Mouse (Mus musculus): ENCODE measurements around the gene Aloxe3. TPM values are rescaled to one million over a fixed set of nuclear protein-coding genes. Genes with fewer than 3 reads are reported as not detected.
A peak's percentile ranks its signal among the peaks of the same experiment; 100 is the strongest.

Aloxe3 gene
- total RNA-seq, 2 experiments from 2014 or later = 0.51 TPM; not detected in 1

GRCm38 (mm10) chr11:69105796-69106195 lies 19.9 kb upstream of the Aloxe3 start:
- no peak for ATAC-seq (replicated peaks; ENCODE audit: low FRiP score, poor library complexity, severe bottlenecking)

GRCm38 (mm10) chr11:69106299-69106698 lies 19.4 kb upstream of the Aloxe3 start:
- no peak for ATAC-seq (replicated peaks; ENCODE audit: low FRiP score, poor library complexity, severe bottlenecking)

GRCm38 (mm10) chr11:69106842-69107241 lies 18.9 kb upstream of the Aloxe3 start:
- ATAC-seq (replicated peaks; ENCODE audit: low FRiP score, poor library complexity, severe bottlenecking) = no peak

GRCm38 (mm10) chr11:69107676-69108075 lies 18.0 kb upstream of the Aloxe3 start:
- no peak for ATAC-seq (replicated peaks; ENCODE audit: low FRiP score, poor library complexity, severe bottlenecking)

GRCm38 (mm10) chr11:69108223-69108622 lies 17.5 kb upstream of the Aloxe3 start:
- no peak for ATAC-seq (replicated peaks; ENCODE audit: low FRiP score, poor library complexity, severe bottlenecking)

DNA sequence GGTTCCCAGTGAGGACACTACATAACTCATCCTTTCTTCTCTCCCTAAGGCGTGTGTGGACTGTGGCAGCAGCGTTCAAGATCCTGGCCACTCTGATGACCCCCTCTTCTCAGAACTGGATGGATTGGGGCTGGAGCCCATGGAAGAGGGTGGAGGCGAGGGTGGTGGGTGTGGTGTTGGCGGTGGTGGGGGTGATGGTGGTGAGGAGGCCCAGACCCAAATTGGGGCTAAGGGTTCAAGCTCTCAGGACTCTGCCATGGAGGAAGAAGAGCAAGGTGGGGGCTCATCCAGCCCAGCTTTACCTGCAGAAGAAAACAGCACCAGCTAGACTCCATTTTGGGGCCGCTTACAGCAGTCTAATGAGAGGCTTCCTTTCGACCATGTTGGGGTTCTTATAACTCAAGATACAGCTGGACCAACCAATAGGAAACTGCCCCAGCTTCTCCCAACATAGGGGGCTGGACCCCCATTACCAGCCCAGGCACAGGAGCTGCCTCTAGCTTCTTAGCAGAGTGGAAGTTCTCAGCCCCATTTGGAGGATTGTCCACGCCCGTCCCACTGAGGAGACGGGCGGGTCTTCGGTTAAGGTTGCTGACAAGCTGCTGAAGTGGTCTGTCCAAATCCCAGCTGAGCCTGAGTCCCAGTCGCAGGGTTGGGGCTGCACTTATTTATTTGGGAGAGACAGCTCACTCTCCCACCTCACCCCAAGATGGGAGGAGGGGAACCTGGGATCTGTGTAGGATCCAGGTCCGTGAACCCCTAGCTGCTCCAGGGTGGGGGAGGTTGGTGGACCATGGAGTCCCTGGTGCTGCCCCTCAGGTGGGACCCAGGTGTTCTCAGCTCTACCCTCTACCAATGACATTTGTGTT lies 16.4 kb upstream of the Aloxe3 start:
- no peak for ATAC-seq (replicated peaks; ENCODE audit: low FRiP score, poor library complexity, severe bottlenecking)

DNA sequence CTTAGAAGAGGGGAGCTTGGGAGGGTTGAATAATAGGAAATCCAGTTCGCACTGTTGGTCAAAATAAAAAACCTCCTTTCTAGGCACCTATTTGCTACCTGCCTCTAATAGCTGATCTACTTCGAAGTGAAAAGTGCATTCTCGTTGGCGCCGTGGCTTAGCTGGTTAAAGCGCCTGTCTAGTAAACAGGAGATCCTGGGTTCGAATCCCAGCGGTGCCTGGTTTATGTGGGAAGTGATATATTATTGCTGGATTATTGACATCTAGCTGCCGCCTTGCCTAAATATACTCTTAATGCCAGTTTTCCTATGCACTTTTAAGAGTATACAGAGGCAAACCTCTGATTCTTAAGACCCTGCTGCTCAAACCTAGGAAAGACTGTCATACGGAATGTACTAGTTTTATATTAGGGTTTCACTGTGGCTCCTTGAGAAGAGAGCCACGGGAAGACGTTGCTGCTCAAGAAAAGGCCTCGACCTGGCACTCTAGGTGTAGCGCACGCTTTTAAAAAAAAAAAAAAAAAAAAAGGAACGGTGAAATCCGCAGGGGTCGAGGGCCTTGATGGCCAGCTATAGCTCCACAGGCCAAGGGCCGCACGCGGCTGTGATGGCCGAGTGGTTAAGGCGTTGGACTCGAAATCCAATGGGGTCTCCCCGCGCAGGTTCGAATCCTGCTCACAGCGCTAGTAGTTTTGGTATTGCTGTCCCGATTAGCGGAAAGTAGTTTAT lies 15.2 kb upstream of the Aloxe3 start:
- ATAC-seq (replicated peaks; ENCODE audit: low FRiP score, poor library complexity, severe bottlenecking) = peak; percentile 70

DNA sequence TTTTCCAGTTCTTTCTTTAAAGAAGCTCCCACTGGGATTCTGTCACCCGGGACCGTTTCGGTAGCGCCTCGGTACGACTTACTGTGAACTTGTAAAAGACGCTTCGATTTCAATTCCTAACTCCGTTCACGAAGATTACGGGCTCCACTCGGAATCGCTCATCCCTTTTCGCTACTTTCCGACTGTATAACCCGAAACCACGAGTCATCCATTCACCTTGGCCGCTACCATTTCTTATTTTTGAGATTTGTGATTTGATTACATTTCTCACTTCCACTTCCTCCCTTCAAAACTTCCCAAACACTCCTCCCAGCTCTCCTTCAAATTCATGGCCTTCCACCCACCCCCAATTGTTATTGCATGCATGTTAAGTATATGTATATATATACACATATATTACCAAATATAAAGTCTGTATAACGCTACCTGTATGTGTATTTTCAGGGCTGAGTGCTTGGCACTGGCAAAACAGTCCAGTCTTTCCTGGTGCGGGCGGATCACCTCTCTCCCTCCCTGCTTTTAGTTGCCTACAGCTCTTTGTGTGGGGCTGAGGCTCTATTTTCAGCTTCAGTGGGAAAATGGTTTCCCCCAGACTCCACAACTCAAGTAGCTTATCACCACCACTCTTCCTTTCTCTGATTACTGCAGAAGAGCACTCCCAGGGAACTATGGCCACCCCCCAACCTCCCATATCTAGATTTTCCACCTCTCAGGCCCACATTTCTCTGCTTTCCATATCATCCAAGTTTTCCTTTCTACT lies 14.5 kb upstream of the Aloxe3 start:
- peak; percentile 18; the same call in 1 of the 2 replicates for ATAC-seq (replicated peaks; ENCODE audit: low FRiP score, poor library complexity, severe bottlenecking)

DNA sequence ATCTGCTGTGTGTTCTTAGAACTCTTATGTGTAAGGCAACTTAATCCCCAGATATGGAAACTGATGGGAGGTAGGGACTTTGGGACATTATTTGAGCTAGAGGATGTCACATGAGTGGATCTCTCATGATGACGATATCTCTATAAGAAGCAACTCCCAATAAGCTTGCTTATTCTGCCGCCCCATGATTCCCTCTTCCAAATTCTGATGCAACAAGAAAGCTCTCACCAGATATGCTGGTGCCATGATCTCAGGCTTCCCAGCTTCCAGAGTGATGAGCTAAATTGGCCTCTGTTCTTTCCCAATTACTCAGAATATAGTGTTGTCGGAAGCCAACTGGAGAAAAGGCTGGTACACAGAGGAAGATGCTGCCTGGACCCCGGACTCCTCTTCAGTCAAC lies 13.8 kb upstream of the Aloxe3 start:
- ATAC-seq (replicated peaks; ENCODE audit: low FRiP score, poor library complexity, severe bottlenecking) = no peak

GRCm38 (mm10) chr11:69114018-69114417 lies 11.7 kb upstream of the Aloxe3 start:
- ATAC-seq (replicated peaks; ENCODE audit: low FRiP score, poor library complexity, severe bottlenecking) = no peak

DNA sequence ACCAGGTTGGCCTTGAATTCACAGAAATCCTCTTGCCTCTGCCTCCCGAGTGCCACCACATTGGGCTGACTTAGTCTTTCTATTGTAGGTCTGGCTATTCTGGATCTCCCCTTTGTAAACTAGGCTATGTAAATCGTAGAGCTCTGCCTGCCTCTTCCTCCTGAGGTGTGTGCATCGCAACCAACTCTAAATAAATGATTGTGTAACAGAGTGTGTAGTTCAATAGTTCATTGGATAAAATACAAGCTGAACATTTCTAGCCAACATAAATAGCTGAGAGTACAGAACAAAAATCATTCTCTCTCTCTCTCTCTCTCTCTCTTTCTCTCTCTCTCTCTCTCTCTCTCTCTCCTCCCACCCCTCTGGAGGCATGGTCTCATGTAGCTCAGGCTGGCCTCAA lies 11.1 kb upstream of the Aloxe3 start:
- ATAC-seq (replicated peaks; ENCODE audit: low FRiP score, poor library complexity, severe bottlenecking) = no peak

GRCm38 (mm10) chr11:69116843-69117242 lies 8.9 kb upstream of the Aloxe3 start:
- ATAC-seq (replicated peaks; ENCODE audit: low FRiP score, poor library complexity, severe bottlenecking) = no peak

DNA sequence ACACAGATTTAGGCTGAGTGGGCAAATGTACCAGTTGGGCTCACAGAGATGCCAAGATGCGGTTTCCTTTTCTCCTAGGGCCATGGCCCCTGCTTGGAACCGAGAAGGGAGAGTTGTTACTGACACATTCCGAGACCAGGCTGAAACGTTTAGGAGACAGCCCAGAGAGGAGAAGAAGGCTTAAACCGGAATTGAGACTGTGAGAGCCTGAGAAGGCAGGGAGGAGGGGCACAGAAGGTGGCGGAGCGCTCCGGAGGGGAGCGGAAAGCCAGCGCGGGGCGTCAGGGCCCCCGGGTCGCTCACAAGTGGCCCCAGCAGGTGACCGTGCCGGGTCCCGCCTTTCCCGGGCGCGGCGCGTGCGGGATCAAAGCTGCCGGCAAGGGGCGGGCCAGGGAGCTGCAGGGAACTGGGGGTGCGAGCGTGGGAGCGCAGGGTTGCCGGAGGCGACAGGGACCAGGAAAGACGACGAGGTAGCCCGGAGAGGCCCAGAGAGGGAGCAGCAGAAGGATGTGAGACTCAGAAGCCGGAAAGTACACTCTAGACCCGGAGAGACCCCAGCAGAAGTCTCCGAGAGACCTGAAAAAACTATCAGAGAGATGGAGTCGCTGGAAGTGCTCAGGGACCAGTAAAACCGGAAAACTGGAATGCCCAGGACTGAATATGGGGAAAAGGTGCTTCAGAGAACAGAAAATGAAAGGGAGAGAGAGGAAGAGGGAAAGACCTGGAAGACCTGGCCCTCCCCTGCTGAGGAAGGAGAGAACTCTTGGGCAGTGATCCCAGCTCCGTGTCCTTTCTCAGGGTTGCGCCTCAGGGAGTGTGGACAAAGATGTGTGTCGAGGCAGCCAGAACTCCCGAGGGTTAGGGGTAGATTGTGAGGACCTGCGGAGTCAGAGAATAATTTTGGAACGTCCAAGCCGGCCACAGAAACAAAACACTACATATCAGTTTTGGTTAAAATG lies 7.7 kb upstream of the Aloxe3 start:
- peak; percentile 41 for ATAC-seq (replicated peaks; ENCODE audit: low FRiP score, poor library complexity, severe bottlenecking)

- ATAC-seq (replicated peaks; ENCODE audit: low FRiP score, poor library complexity, severe bottlenecking) = peak; percentile 36
These were observed 6.9 kb upstream of the Aloxe3 start for GRCm38 (mm10) chr11:69118765-69119164.

GRCm38 (mm10) chr11:69119446-69120155 lies 6.1 kb upstream of the Aloxe3 start:
- no peak for ATAC-seq (replicated peaks; ENCODE audit: low FRiP score, poor library complexity, severe bottlenecking)

DNA sequence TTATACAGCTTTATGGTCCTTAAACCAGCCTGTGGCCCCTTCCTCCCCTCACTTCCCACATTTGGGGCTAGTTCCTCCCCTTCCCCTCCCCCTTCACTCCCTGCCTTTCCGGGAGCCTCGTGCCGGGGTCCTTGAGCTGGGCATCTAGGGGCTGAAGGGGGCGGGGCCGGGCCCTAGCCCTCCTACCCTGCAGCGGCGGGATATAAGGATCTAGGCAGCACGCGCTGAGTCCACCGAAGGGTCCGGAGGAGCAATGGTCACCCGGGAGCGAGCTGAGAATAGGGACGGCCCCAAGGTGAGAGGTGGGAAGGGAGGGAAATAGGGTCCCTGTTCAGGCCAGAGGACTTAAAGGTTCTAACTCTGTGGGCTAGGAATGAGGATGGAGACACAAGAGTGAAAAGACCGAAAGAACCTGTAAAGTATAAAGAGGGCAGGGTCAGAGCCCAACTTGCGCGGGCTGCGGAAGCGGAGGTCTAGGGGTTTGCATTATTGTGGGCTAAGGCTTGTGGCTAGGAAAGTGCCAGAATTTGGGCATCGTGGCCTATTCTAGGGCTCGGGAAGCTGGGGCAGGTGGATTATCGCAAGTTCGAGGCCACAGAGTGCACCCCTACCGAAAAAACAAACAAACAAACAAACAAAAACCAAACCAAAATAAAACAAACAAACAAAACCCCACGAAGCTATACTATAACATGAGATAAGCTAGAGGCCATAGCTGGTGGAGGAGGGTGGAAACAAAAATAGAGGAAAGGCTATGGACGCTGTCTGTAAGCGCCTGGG lies 5.3 kb upstream of the Aloxe3 start, which contains the start of gene Hes7:
Gene Hes7 (plus strand): TSS at position 184 of the 780 bp plus-strand sequence.
- no peak for ATAC-seq (replicated peaks; ENCODE audit: low FRiP score, poor library complexity, severe bottlenecking)

DNA sequence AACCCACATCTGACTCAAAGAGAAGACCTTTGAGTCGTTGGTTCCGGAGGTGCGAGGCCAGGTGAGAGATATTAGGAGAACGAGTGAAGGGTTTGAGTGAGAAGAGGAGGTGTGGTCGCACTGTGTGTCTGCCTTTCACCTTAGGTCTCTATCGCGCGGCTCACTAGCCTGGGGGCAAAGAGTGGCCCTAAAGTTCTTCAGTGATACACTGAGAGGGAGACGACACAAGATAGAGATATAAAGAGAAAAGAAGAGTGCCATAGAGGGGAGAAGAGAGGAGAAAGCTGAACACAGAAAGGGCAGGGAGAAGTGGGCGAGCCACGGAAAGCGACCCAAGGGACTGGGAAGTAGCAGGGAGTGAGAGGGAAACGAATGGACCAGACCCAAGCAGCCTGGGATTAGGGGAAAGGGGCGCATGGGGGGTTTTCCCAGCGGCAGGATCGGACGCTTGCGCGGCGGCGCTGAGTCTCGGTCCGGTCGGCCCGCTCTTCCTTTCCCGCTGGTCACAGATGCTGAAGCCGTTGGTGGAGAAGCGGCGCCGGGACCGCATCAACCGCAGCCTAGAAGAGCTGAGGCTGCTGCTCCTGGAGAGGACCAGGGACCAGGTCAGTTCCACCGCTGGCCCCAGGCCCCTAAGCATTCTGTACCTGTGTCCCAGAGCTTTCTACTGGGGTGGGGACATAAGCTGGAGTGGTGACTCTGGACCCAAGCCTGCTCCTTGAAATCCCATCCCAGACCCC lies 4.5 kb upstream of the Aloxe3 start:
- ATAC-seq (replicated peaks; ENCODE audit: low FRiP score, poor library complexity, severe bottlenecking) = no peak
